Mouse (Mus musculus) CH12.LX (cell line): Measurements from ENCODE around the gene Hyou1. TPM values are rescaled to one million over a fixed set of nuclear protein-coding genes. Genes with fewer than 3 reads are reported as not detected.

Source experiments
- DNase-seq: peaks from one replicate; pipeline ENCODE4 v3.0.0-alpha.2; 2013; ENCODE audit errors: extremely low read depth
- H3K27ac ChIP-seq: 2 replicates; pipeline ENCODE4 v1.5.1; 2012; ENCODE audit warnings: low read depth, mild to moderate bottlenecking, control low read depth, moderate library complexity; ENCODE audit not compliant: insufficient read depth
- H3K27me3 ChIP-seq: replicated peaks from 2 replicates; pipeline ENCODE3; 2012; ENCODE audit warnings: inconsistent platforms
- H3K36me3 ChIP-seq, 2 experiments: replicated peaks in 1 of 2; 2 replicates each; pipeline versions ENCODE3 to v1.6.1; 2012; ENCODE audit warnings: inconsistent platforms in 1 of 2, low read length in 1 of 2, mild to moderate bottlenecking in 1 of 2, mixed read lengths in 1 of 2, moderate library complexity in 1 of 2; ENCODE audit not compliant: control insufficient read depth in 1 of 2, insufficient read depth in 1 of 2
- H3K4me1 ChIP-seq, 2 experiments: 2 replicates each; pipeline ENCODE4 v1.6.1; 2012; ENCODE audit warnings: inconsistent platforms in 1 of 2, moderate library complexity in 1 of 2; ENCODE audit not compliant: insufficient read depth in 2 of 2, control insufficient read depth in 1 of 2
- H3K4me2 ChIP-seq: 2 replicates; pipeline ENCODE4 v1.6.1; 2012; ENCODE audit warnings: low read depth, mild to moderate bottlenecking, control low read depth; ENCODE audit not compliant: poor library complexity, insufficient read depth, severe bottlenecking
- H3K4me3 ChIP-seq, 3 experiments: fragments of 150-350 bp in 1 of 3; sonication (generic) in 1 of 3; replicated peaks in 1 of 3; 2 replicates each; pipeline versions ENCODE3 to v1.5.1; 2011 to 2012; ENCODE audit warnings: low read depth in 2 of 3, low read length in 2 of 3, mild to moderate bottlenecking in 2 of 3, moderate library complexity in 2 of 3, control low read depth in 1 of 3, improper control_type of control experiment in 1 of 3, inconsistent platforms in 1 of 3, mixed read lengths in 1 of 3; ENCODE audit not compliant: poor library complexity in 1 of 3
- H3K79me2 ChIP-seq: replicated peaks from 2 replicates; pipeline ENCODE4 v1.6.1; 2012; ENCODE audit warnings: mild to moderate bottlenecking, moderate library complexity; ENCODE audit not compliant: control insufficient read depth, poor library complexity, insufficient read depth, severe bottlenecking; ENCODE audit errors: extremely low read depth
- H3K9ac ChIP-seq: 2 replicates; pipeline ENCODE4 v1.6.1; 2012; ENCODE audit warnings: low read depth, mild to moderate bottlenecking, control low read depth, moderate library complexity; ENCODE audit not compliant: insufficient read depth
- H3K9me3 ChIP-seq: replicated peaks from 2 replicates; pipeline ENCODE3; 2012; ENCODE audit warnings: low read length, inconsistent platforms, mixed read lengths
- CHD2 ChIP-seq: IDR thresholded peaks from 2 replicates; pipeline ENCODE4 v1.6.1; 2011; ENCODE audit warnings: low read length, improper control_type of control experiment
- E2F4 ChIP-seq: IDR thresholded peaks from 2 replicates; pipeline ENCODE4 v1.6.1; 2011; ENCODE audit warnings: low read depth, low read length, improper control_type of control experiment; ENCODE audit not compliant: insufficient replicate concordance
- ELF1 ChIP-seq: IDR thresholded peaks from 2 replicates; pipeline ENCODE4 v1.6.1; 2014; ENCODE audit warnings: low read depth, mild to moderate bottlenecking, inconsistent platforms, low read length, improper control_type of control experiment
- EP300 ChIP-seq: IDR thresholded peaks from 2 replicates; pipeline ENCODE4 v1.6.1; 2011; ENCODE audit warnings: low read length, improper control_type of control experiment
- GABPA ChIP-seq: IDR thresholded peaks from 2 replicates; pipeline ENCODE4 v1.6.1; 2012; ENCODE audit warnings: low read depth, low read length, improper control_type of control experiment, inconsistent platforms; ENCODE audit not compliant: insufficient replicate concordance
- HCFC1 ChIP-seq: IDR thresholded peaks from 2 replicates; pipeline ENCODE4 v1.6.1; 2012; ENCODE audit warnings: low read depth, mild to moderate bottlenecking, inconsistent platforms, low read length, improper control_type of control experiment
- IRF4 ChIP-seq: IDR thresholded peaks from 2 replicates; pipeline ENCODE4 v1.6.1; 2014; ENCODE audit warnings: low read depth, mild to moderate bottlenecking, inconsistent platforms, low read length, improper control_type of control experiment
- JUN ChIP-seq: IDR thresholded peaks from 2 replicates; pipeline ENCODE4 v1.6.1; 2011; ENCODE audit warnings: low read depth, mild to moderate bottlenecking, low read length, improper control_type of control experiment, moderate library complexity; ENCODE audit not compliant: insufficient read depth
- JUND ChIP-seq: conservative IDR thresholded peaks from 2 replicates; pipeline ENCODE4 v1.6.1; 2011; ENCODE audit warnings: low read depth, low read length, improper control_type of control experiment
- MAFK ChIP-seq: IDR thresholded peaks from 2 replicates; pipeline ENCODE4 v1.6.1; 2011; ENCODE audit warnings: low read length, improper control_type of control experiment; ENCODE audit not compliant: insufficient replicate concordance
- MAX ChIP-seq: IDR thresholded peaks from 2 replicates; pipeline ENCODE4 v1.6.1; 2011; ENCODE audit warnings: low read length, improper control_type of control experiment
- MAZ ChIP-seq: IDR thresholded peaks from 2 replicates; pipeline ENCODE4 v1.6.1; 2012; ENCODE audit warnings: low read depth, mild to moderate bottlenecking, inconsistent platforms, low read length, improper control_type of control experiment, moderate library complexity
- MYC ChIP-seq: IDR thresholded peaks from 2 replicates; pipeline ENCODE4 v1.6.1; 2011; ENCODE audit warnings: low read depth, mild to moderate bottlenecking, improper control_type of control experiment, low read length
- NELFE ChIP-seq: IDR thresholded peaks from 2 replicates; pipeline ENCODE4 v1.6.1; 2011; ENCODE audit warnings: low read depth, low read length, improper control_type of control experiment
- NRF1 ChIP-seq: IDR thresholded peaks from 2 replicates; pipeline ENCODE4 v1.6.1; 2014; ENCODE audit warnings: low read depth, mild to moderate bottlenecking, inconsistent platforms, low read length, improper control_type of control experiment, moderate library complexity
- PAX5 ChIP-seq: IDR thresholded peaks from 2 replicates; pipeline ENCODE4 v1.6.1; 2012; ENCODE audit warnings: low read length, inconsistent platforms, mixed read lengths
- POLR2AphosphoS2 ChIP-seq: IDR thresholded peaks from 2 replicates; pipeline ENCODE4 v1.6.1; 2011; ENCODE audit warnings: low read depth, low read length, improper control_type of control experiment
- RAD21 ChIP-seq: IDR thresholded peaks from 2 replicates; pipeline ENCODE4 v1.6.1; 2011; ENCODE audit warnings: low read depth, mild to moderate bottlenecking, low read length, improper control_type of control experiment, moderate library complexity
- SMC3 ChIP-seq: IDR thresholded peaks from 2 replicates; pipeline ENCODE4 v1.6.1; 2011; ENCODE audit warnings: low read depth, low read length, improper control_type of control experiment
- TBP ChIP-seq: conservative IDR thresholded peaks from 2 replicates; pipeline ENCODE4 v1.6.1; 2011; ENCODE audit warnings: low read depth, low read length, improper control_type of control experiment
- TCF12 ChIP-seq: IDR thresholded peaks from 2 replicates; pipeline ENCODE4 v1.6.1; 2014; ENCODE audit warnings: low read depth, mild to moderate bottlenecking, inconsistent platforms, low read length, improper control_type of control experiment
- USF1 ChIP-seq: IDR thresholded peaks from 2 replicates; pipeline ENCODE4 v1.6.1; 2014; ENCODE audit warnings: low read depth, mild to moderate bottlenecking, inconsistent platforms, low read length, improper control_type of control experiment
- USF2 ChIP-seq: conservative IDR thresholded peaks from 2 replicates; pipeline ENCODE4 v1.6.1; 2011; ENCODE audit warnings: low read depth, low read length, improper control_type of control experiment
- ZC3H11A ChIP-seq: IDR thresholded peaks from 2 replicates; pipeline ENCODE4 v1.6.1; 2012; ENCODE audit warnings: low read depth, mild to moderate bottlenecking, inconsistent platforms, low read length, improper control_type of control experiment
- ZMIZ1 ChIP-seq: IDR thresholded peaks from 2 replicates; pipeline ENCODE4 v1.6.1; 2012; ENCODE audit warnings: low read depth, mild to moderate bottlenecking, inconsistent platforms, low read length, improper control_type of control experiment
- dilution Hi-C: fragments of 300-500 bp; cut with MboI; formaldehyde crosslinking; loops from 2 replicates; pipeline ENCODE4 v1.14.3; 2020; ENCODE audit warnings: low sequenced_read_pairs; ENCODE audit not compliant: extremely low pct_unique_long_range_greater_than_20kb, extremely low pct_ligation_motif_present
- in situ Hi-C: fragments of 300-500 bp; cut with MboI; formaldehyde crosslinking; loops from 3 replicates; pipeline ENCODE4 v1.14.3; 2019; ENCODE audit warnings: low sequenced_read_pairs, low pct_ligation_motif_present, low pct_unique_long_range_greater_than_20kb, mixed read lengths
- polyA plus RNA-seq: library from polyadenylated mRNA; unstranded; fragments of >175 nt; gene quantifications from 2 replicates; pipeline ENCODE4 v1.2.1, GENCODE M21; 2012; ENCODE audit warnings: low read depth; ENCODE audit not compliant: insufficient read length
- total RNA-seq, 2 experiments: library from RNA; depleted of rRNA; stranded (reverse); fragments of 300-350 nt in 1 of 2; fragments of >200 nt in 1 of 2; gene quantifications; 2 replicates each; pipeline ENCODE4 v1.2.3; 2012 to 2014

The Hyou1 gene
- total and polyA plus RNA-seq, 3 experiments = 32.6 to 89.9 (median 88.7) TPM

- peaks cover 7% of the 10 kb centered on the region for H3K79me2 ChIP-seq
- no peak for DNase-seq
- in situ Hi-C loops = no loop called here
- peaks cover 15 to 78% of the 10 kb centered on the region in 2 experiments for H3K4me1 ChIP-seq
- TF ChIP-seq USF2 (no peak), IRF4 (no peak), GABPA (no peak), MAFK (no peak), JUN (no peak), POLR2AphosphoS2 (no peak), JUND (no peak), EP300 (no peak), NELFE (no peak)
- H3K27me3 ChIP-seq = no peaks in the 10 kb centered on the region
- H3K9me3 ChIP-seq = no peaks in the 10 kb centered on the region
- H3K27ac ChIP-seq = no peak overlapping the region
- dilution Hi-C loops = no loop called here
- no peak overlapping the region for H3K4me2 ChIP-seq
- peaks cover 48 to 75% of the 10 kb centered on the region in 2 experiments for H3K36me3 ChIP-seq
- H3K9ac ChIP-seq = no peak overlapping the region
- no peak overlapping the region for H3K4me3 ChIP-seq
Measured at GRCm38 (mm10) chr9:44401081-44401480, 21.8 kb downstream of the Hyou1 start.

GRCm38 (mm10) chr9:44405011-44405410 lies 25.7 kb downstream of the Hyou1 start:
- no peaks in the 10 kb centered on the region for H3K9me3 ChIP-seq
- no peak overlapping the region for H3K4me3 ChIP-seq
- H3K4me1 ChIP-seq = peaks cover 19 to 56% of the 10 kb centered on the region in 2 experiments
- in situ Hi-C loops = no loop called here
- no peak overlapping the region for H3K4me2 ChIP-seq
- dilution Hi-C loops = no loop called here
- no peak for DNase-seq
- no peak overlapping the region for H3K9ac ChIP-seq
- no peak overlapping the region for H3K27ac ChIP-seq
- no peak for TF ChIP-seq E2F4
- no peak for TF ChIP-seq MAZ
- TF ChIP-seq TCF12 = no peak
- TF ChIP-seq ZMIZ1 = no peak
- TF ChIP-seq GABPA = no peak
- TF ChIP-seq USF1 = no peak
- no peak for TF ChIP-seq MAX
- TF ChIP-seq SMC3 = no peak
- no peak for TF ChIP-seq NELFE
- no peak for TF ChIP-seq RAD21
- no peak for TF ChIP-seq PAX5
- TF ChIP-seq NRF1 = no peak
- TF ChIP-seq HCFC1 = no peak
- no peak for TF ChIP-seq POLR2AphosphoS2
- TF ChIP-seq IRF4 = no peak
- TF ChIP-seq TBP = no peak
- TF ChIP-seq CHD2 = no peak
- TF ChIP-seq ELF1 = no peak
- TF ChIP-seq MYC = no peak
- no peak for TF ChIP-seq ZC3H11A
- H3K27me3 ChIP-seq = no peaks in the 10 kb centered on the region
- peaks cover 57 to 71% of the 10 kb centered on the region in 2 experiments for H3K36me3 ChIP-seq
- H3K79me2 ChIP-seq = peaks cover 35% of the 10 kb centered on the region
